Mouse (Mus musculus) heart, embryonic 13.5 days (tissue): ENCODE measurements at regions not wholly inside any gene's neighbourhood (a gene's known extent, or its start where the extent isn't known, plus 50 kb on each side); places are given as distances from the start of the nearest gene placed in this dataset.

Experiments
- ATAC-seq: fragments of 200-750 bp; cut with Nextera tagmentation; 2 replicates; pipeline ENCODE4 v1.8.0; 2017; ENCODE audit warnings: moderate TSS enrichment; ENCODE audit not compliant: insufficient number of reproducible peaks, low FRiP score, low TSS enrichment; ENCODE audit errors: extremely low read depth
- H3K27ac ChIP-seq: fragments of 300-500 bp; sonication (generic); replicated peaks from 2 replicates; pipeline ENCODE4 v1.5.1; 2015; ENCODE audit warnings: moderate library complexity, mild to moderate bottlenecking, inconsistent platforms
- H3K27me3 ChIP-seq: fragments of 300-500 bp; sonication (generic); replicated peaks from 2 replicates; pipeline ENCODE4 v1.6.1; 2015; ENCODE audit warnings: mild to moderate bottlenecking, inconsistent platforms
- H3K36me3 ChIP-seq: fragments of 300-500 bp; sonication (generic); 2 replicates; pipeline ENCODE4 v1.6.1; 2015; ENCODE audit warnings: mild to moderate bottlenecking, inconsistent platforms
- H3K4me1 ChIP-seq: fragments of 300-500 bp; sonication (generic); 2 replicates; pipeline ENCODE4 v1.6.1; 2015; ENCODE audit warnings: inconsistent platforms
- H3K4me2 ChIP-seq: fragments of 300-500 bp; sonication (generic); 2 replicates; pipeline ENCODE4 v1.6.1; 2015; ENCODE audit warnings: inconsistent platforms, mild to moderate bottlenecking, moderate library complexity
- H3K4me3 ChIP-seq: fragments of 300-500 bp; sonication (generic); 2 replicates; pipeline ENCODE4 v1.5.1; 2015; ENCODE audit warnings: moderate library complexity, mild to moderate bottlenecking, inconsistent platforms
- H3K9ac ChIP-seq: fragments of 300-500 bp; sonication (generic); 2 replicates; pipeline ENCODE4 v1.6.1; 2015; ENCODE audit warnings: inconsistent platforms, mild to moderate bottlenecking, moderate library complexity
- H3K9me3 ChIP-seq: fragments of 300-500 bp; sonication (generic); 2 replicates; pipeline ENCODE4 v1.6.1; 2016; ENCODE audit warnings: inconsistent platforms
- WGBS: fragments of 180-500 bp; shearing (Covaris S2); methylation state at CpG from one replicate; pipeline ENCODE4 v1.1.7; 2015; ENCODE audit warnings: mixed read lengths; 5-methylcytosine and 5-hydroxymethylcytosine counted together

GRCm38 (mm10) chr2:22105150-22105549, 122.2 kb upstream of the Myo3a start:
- no peaks in the 10 kb centered on the region for H3K27me3 ChIP-seq
- H3K27ac ChIP-seq = no peak overlapping the region
- H3K4me1 ChIP-seq = no peaks in the 10 kb centered on the region
- ATAC-seq = no peak
- H3K4me3 ChIP-seq = no peak overlapping the region
- no peak overlapping the region for H3K4me2 ChIP-seq
- H3K36me3 ChIP-seq = no peaks in the 10 kb centered on the region
- no peaks in the 10 kb centered on the region for H3K9me3 ChIP-seq
- H3K9ac ChIP-seq = no peak overlapping the region
- 62% methylated on average over 5 of the region's 5 CpGs for WGBS

DNA sequence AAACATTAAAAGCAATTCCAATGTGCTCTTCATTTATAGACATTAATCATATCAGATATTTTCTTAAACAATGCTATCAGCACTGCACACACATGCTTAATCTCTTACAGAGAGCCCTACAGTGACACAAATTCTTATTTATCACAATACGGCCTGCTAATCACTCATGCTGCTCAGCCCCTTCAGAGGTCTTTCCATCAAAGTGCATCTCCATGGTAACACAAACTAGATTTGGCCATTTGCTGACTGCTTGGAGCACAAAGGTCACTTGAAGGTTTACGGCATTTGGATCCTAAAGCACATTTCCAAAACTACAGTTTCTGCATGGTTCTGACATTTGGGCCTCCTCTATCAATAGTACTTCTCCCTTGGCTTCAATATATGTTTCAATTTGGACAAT, 77.6 kb upstream of the Myo3a start:
- Histone ChIP-seq H3K4me2 (no peak overlapping the region), H3K36me3 (no peaks in the 10 kb centered on the region), H3K4me1 (no peaks in the 10 kb centered on the region), H3K9me3 (no peaks in the 10 kb centered on the region), H3K4me3 (no peak overlapping the region), H3K27me3 (no peaks in the 10 kb centered on the region), H3K27ac (no peak overlapping the region), H3K9ac (no peak overlapping the region)
- WGBS = 36% methylated on average over 2 of the region's 2 CpGs
- ATAC-seq = no peak

DNA sequence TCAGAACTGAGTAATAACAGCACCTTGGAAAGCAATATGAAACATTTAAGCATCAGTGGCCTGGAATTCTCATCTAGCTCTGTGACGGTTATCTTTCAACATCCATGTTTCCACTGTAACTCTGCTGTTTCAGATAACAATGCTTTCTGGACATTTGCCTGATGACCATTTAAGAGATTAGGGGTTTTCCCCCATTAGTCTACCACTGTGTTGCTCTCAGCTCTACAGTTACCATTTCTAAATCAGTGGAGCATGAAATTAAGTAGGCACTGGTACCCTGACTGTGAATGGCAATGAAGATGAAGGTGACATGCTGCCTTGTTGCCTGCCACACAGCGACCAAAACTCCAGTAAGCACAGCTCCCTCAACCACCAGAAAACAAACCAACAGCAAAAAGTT, 70.7 kb upstream of the Myo3a start:
- H3K36me3 ChIP-seq = no peaks in the 10 kb centered on the region
- WGBS = 59% methylated on average over 2 of the region's 2 CpGs

DNA sequence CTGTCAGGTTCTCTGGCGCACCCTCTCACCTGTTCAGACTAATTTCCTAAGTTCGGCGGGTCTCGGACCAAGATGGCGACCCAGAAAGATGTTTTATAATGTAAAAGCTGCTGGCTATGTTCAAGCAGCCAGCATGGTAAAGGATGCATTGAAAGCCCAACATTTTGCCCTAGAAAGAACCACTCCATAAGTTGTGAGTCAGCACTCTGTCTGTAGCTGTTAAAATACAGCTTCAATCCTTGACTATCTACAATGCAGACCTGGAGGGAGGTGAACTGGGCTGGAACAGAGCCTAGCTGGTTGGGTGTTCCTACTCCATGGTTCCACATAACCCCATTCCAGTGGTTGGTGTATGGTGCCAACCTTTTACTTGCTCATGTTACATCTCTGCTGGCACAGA, 61.9 kb upstream of the Myo3a start:
- no peak for ATAC-seq
- H3K36me3 ChIP-seq = no peaks in the 10 kb centered on the region
- no peak overlapping the region for H3K4me2 ChIP-seq
- H3K9me3 ChIP-seq = no peaks in the 10 kb centered on the region
- H3K27ac ChIP-seq = no peak overlapping the region
- no peaks in the 10 kb centered on the region for H3K4me1 ChIP-seq
- no peaks in the 10 kb centered on the region for H3K27me3 ChIP-seq
- WGBS = 91% methylated on average over 5 of the region's 5 CpGs
- H3K9ac ChIP-seq = no peak overlapping the region
- no peak overlapping the region for H3K4me3 ChIP-seq

More for the DNA sequence above, 70.7 kb upstream of the Myo3a start:
- H3K4me1 ChIP-seq = no peaks in the 10 kb centered on the region
- H3K4me3 ChIP-seq = no peak overlapping the region
- no peaks in the 10 kb centered on the region for H3K27me3 ChIP-seq
- no peaks in the 10 kb centered on the region for H3K9me3 ChIP-seq
- no peak overlapping the region for H3K9ac ChIP-seq
- no peak overlapping the region for H3K4me2 ChIP-seq
- H3K27ac ChIP-seq = no peak overlapping the region
- ATAC-seq = no peak

- Histone ChIP-seq H3K4me3 (no peak overlapping the region), H3K27ac (no peak overlapping the region), H3K4me1 (no peaks in the 10 kb centered on the region), H3K9me3 (no peaks in the 10 kb centered on the region), H3K36me3 (no peaks in the 10 kb centered on the region), H3K27me3 (no peaks in the 10 kb centered on the region), H3K9ac (no peak overlapping the region), H3K4me2 (no peak overlapping the region)
- no peak for ATAC-seq
These were observed 61.4 kb upstream of the Myo3a start for GRCm38 (mm10) chr2:22165919-22166318.
